Mouse (Mus musculus) midbrain, postnatal 0 days (tissue): Measurements from ENCODE around the gene Ccnd1. TPM values are rescaled to one million over a fixed set of nuclear protein-coding genes. Genes with fewer than 3 reads are reported as not detected.
A peak's percentile ranks its signal among the peaks of the same experiment; 100 is the strongest.

Experiments
- ATAC-seq: fragments of 200-750 bp; cut with Nextera tagmentation; 2 replicates; pipeline ENCODE4 v1.8.0; 2017; ENCODE audit warnings: moderate number of reproducible peaks, mild to moderate bottlenecking, moderate TSS enrichment, moderate library complexity; ENCODE audit not compliant: low FRiP score
- DNase-seq: peaks from one replicate; pipeline ENCODE4 v3.0.0-alpha.2; 2015; ENCODE audit warnings: low spot score
- H3K27ac ChIP-seq: fragments of 300-500 bp; sonication (generic); 2 replicates; pipeline ENCODE4 v1.5.1; 2014; ENCODE audit warnings: low read depth, mild to moderate bottlenecking, low read length, mixed read lengths
- H3K27me3 ChIP-seq: fragments of 300-500 bp; sonication (generic); 2 replicates; pipeline ENCODE4 v1.6.1; 2014; ENCODE audit warnings: low read length, control low read depth, mixed read lengths; ENCODE audit not compliant: insufficient read depth
- H3K36me3 ChIP-seq: fragments of 300-500 bp; sonication (generic); 2 replicates; pipeline ENCODE4 v1.6.1; 2014; ENCODE audit warnings: low read length, control low read depth, mixed read lengths; ENCODE audit not compliant: insufficient read depth
- H3K4me1 ChIP-seq: fragments of 300-500 bp; sonication (generic); 2 replicates; pipeline ENCODE4 v1.6.1; 2014; ENCODE audit warnings: mild to moderate bottlenecking, control low read depth, antibody characterized with exemption, low read length, mixed read lengths; ENCODE audit not compliant: insufficient read depth
- H3K4me2 ChIP-seq: fragments of 300-500 bp; sonication (generic); 2 replicates; pipeline ENCODE4 v1.6.1; 2014; ENCODE audit warnings: low read depth, mild to moderate bottlenecking, low read length, mixed read lengths; ENCODE audit not compliant: poor library complexity, severe bottlenecking
- H3K4me3 ChIP-seq: fragments of 300-500 bp; sonication (generic); 2 replicates; pipeline ENCODE4 v1.5.1; 2014; ENCODE audit warnings: low read depth, mild to moderate bottlenecking, low read length, moderate library complexity
- H3K9ac ChIP-seq: fragments of 300-500 bp; sonication (generic); replicated peaks from 2 replicates; pipeline ENCODE4 v1.6.1; 2014; ENCODE audit warnings: mild to moderate bottlenecking, low read length, moderate library complexity, mixed read lengths; ENCODE audit not compliant: poor library complexity, severe bottlenecking
- H3K9me3 ChIP-seq: fragments of 300-500 bp; sonication (generic); 2 replicates; pipeline ENCODE4 v1.6.1; 2016; ENCODE audit warnings: low read length, control low read depth
- CTCF ChIP-seq: IDR thresholded peaks from 2 replicates; pipeline ENCODE4 v1.5.1; 2016; ENCODE audit warnings: antibody characterized with exemption, mild to moderate bottlenecking
- WGBS: fragments of 180-500 bp; shearing (Covaris S2); extraction: QIAGEN DNeasy Blood & Tissue Kit; methylation state at CpG from one replicate; pipeline ENCODE4 v1.1.7; 2014; 5-methylcytosine and 5-hydroxymethylcytosine counted together
- polyA plus RNA-seq: library from polyadenylated mRNA; unstranded; fragments of >200 nt; fragmentation: Nextera tagmentation; extraction: Ambion mirVana; gene quantifications from 2 replicates; pipeline ENCODE4 v1.2.1, GENCODE M21; 2015
- total RNA-seq: library from RNA; depleted of rRNA; stranded (reverse); fragments of >200 nt; gene quantifications from 2 replicates; pipeline ENCODE4 v1.2.3, GENCODE M21; 2014

The Ccnd1 gene
- total and polyA plus RNA-seq, 2 experiments from 2014 or later: 18.5 to 32.8 TPM

DNA sequence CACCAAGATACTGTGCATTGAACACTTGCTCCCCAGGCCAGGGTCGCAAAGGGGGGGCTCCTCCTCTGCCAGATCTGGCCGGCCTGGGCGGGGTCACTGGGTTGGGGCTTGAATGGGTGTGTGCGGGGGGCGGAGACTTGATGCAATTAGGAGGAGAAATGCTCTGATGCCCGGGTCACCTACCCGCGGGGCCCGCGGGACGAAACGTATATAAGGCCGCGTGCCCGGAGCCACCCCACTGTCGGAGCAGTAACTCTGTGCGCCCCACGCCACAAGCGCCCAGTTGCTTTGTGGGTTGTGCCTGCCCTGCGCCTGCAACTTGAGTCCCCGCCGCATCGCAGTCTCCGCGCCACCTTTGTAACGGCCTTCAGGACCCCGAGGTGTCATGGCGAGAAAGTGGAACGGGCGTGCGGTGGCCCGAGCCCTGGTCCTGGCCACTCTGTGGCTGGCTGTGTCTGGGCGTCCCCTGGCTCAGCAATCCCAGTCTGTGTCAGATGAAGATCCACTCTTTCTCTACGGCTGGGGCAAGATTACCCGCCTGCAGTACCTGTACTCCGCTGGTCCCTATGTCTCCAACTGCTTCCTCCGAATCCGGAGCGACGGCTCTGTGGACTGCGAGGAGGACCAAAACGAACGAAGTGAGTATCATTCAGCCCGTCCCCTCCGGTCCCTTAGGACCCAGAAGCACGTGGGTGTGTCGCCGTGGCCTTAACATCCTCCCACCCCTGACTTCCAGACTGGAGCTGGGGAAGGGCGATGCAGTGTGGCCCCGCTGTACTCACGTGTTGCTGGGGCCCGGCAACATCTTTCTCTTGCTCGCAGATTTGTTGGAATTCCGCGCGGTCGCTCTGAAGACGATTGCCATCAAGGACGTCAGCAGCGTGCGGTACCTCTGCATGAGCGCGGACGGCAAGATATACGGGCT lies 43.2 kb downstream of the Ccnd1 start, which contains the start of gene Fgf15:
Gene Fgf15 (plus strand): TSS at position 238 of the 925 bp plus-strand sequence.
- Histone ChIP-seq H3K9me3 (no peaks in the 10 kb centered on the region), H3K27me3 (peaks cover 13% of the 10 kb centered on the region), H3K4me2 (peak within 1 kb of the TSS; percentile 97), H3K9ac (peak within 1 kb of the TSS; percentile 51), H3K4me3 (peak within 1 kb of the TSS; percentile 42), H3K27ac (no peak within 1 kb of the TSS), H3K4me1 (peaks cover 5% of the 10 kb centered on the region), H3K36me3 (no peaks in the 10 kb centered on the region)
- no peak for TF ChIP-seq CTCF
- DNase-seq (no peak), ATAC-seq (peak; percentile 8; the same call in 1 of the 2 replicates)
- under 1% methylated on average over 63 of the region's 65 CpGs for WGBS

DNA sequence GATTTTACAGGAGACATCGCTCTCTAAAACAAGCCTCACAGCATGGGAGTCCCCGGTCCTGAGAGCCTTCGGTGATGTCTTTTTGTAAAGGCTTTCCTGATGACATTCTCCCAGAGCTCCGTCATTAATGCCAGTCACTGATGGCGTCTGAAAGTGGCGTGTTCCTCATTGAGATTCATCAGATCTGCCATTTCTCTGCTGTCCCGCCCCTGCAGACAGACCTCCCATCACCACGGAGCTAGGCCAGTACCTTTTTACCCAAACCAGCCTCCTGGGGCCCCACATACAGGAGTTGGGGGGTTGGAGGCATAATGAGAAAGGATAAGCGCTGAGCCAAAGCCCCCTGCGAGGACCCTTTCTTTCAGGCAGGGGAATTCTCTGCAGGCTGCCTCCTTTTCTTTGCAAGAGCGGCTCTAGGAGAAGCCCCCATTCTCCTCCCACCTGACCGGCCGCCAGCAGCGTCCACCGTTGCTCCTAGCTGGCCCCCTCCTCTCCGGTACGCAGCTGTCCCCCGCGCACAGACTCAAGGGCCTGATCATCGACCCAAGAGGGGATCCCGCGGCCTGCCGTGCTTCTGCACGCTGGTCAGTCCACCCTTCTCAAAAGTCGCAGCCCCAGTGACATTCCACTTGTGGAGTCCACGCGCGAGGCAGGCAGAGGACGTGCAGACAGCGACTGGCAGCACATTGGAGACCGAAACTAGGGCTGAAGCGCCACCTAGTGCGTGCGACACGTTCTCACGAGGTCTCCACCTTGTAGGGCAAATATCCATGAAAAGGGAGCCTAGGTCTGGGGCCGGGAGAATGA lies 44.2 kb downstream of the Ccnd1 start:
- Histone ChIP-seq H3K9me3 (no peaks in the 10 kb centered on the region), H3K9ac (peak overlapping the region; percentile 51), H3K4me3 (peak overlapping the region; percentile 42), H3K4me2 (peak overlapping the region; percentile 97), H3K36me3 (no peaks in the 10 kb centered on the region), H3K27ac (no peak overlapping the region), H3K4me1 (peaks cover 5% of the 10 kb centered on the region), H3K27me3 (peaks cover 13% of the 10 kb centered on the region)
- DNase-seq (peak; percentile 87), ATAC-seq (peak; percentile 83)
- TF ChIP-seq CTCF: peak; percentile 90
- under 1% methylated on average over 35 of the region's 37 CpGs for WGBS

GRCm38 (mm10) chr7:144894706-144895105 lies 45.0 kb downstream of the Ccnd1 start:
- Histone ChIP-seq H3K9ac (no peak overlapping the region), H3K4me3 (peak overlapping the region; percentile 42), H3K27ac (no peak overlapping the region), H3K9me3 (no peaks in the 10 kb centered on the region), H3K4me1 (peaks cover 5% of the 10 kb centered on the region), H3K27me3 (peaks cover 13% of the 10 kb centered on the region), H3K36me3 (no peaks in the 10 kb centered on the region), H3K4me2 (peak overlapping the region; percentile 97)
- TF ChIP-seq CTCF: no peak
- ATAC-seq: no peak
- WGBS: 2% methylated on average over 4 of the region's 4 CpGs
- DNase-seq: no peak

DNA sequence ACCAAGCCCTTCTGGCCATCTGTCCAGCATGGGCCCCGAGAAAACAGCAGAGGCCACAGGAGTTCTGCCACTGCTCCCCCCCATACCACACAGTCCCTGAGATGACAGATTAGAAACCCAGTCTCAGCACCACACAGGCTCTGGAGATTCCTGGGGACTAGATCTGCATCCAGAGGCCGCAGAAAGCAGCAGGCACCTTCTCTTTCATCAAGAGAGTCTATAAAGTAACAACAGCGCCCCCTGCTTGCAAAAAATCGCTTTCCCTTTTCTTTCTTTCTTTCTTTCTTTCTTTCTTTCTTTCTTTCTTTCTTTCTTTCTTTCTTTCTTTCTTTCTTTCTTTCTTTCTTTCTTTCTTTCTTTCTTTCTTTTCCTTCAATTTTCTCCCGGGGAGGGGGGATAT lies 45.5 kb downstream of the Ccnd1 start:
- Histone ChIP-seq H3K27me3 (peaks cover 13% of the 10 kb centered on the region), H3K36me3 (no peaks in the 10 kb centered on the region), H3K27ac (no peak overlapping the region), H3K9me3 (no peaks in the 10 kb centered on the region), H3K9ac (no peak overlapping the region), H3K4me3 (no peak overlapping the region), H3K4me1 (peaks cover 5% of the 10 kb centered on the region), H3K4me2 (peak overlapping the region; percentile 97)
- TF ChIP-seq CTCF: peak; percentile 70
- ATAC-seq (no peak), DNase-seq (peak; percentile 66)
- 3% methylated on average over 5 of the region's 5 CpGs for WGBS

DNA sequence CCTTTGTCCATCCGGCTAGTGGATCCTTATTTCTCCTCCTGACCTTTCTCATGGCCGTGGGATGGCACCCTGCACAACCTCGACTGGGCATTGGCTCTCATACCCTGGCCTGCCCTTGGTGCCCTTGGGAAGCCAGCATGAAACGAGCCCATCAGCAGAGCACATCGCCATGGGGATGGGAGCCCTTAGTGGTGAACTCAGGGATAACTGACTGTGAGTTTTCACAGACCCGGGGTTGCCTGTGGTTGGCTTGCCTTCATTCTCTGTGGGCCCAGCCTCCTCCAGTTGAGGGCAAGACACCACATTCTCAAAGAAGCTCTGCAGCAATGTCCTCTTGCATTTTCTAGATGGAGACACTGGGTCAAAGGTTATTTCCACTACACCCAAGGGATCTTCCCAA lies 47.4 kb downstream of the Ccnd1 start:
- 48% methylated on average over 6 of the region's 6 CpGs for WGBS
- Histone ChIP-seq H3K27ac (no peak overlapping the region), H3K36me3 (no peaks in the 10 kb centered on the region; the same call in 1 of the 2 replicates), H3K4me3 (no peak overlapping the region), H3K9ac (no peak overlapping the region), H3K9me3 (no peaks in the 10 kb centered on the region), H3K27me3 (peaks cover 6% of the 10 kb centered on the region), H3K4me1 (peaks cover 5% of the 10 kb centered on the region), H3K4me2 (no peak overlapping the region)
- ATAC-seq: no peak
- no peak for DNase-seq
- 0 out of 2 replicates have a peak, but pooled peaks have one; percentile 14 for TF ChIP-seq CTCF
